Mouse (Mus musculus) liver, embryonic 16.5 days (tissue): ENCODE data around the gene Ap5b1. TPM values are rescaled to one million over a fixed set of nuclear protein-coding genes. Genes with fewer than 3 reads are reported as not detected.

ENCODE experiments used
- ATAC-seq: fragments of 200-750 bp; cut with Nextera tagmentation; 2 replicates; pipeline ENCODE4 v1.8.0; 2017; ENCODE audit warnings: low read depth, mild to moderate bottlenecking, moderate number of reproducible peaks, moderate library complexity
- H3K27ac ChIP-seq: fragments of 300-500 bp; sonication (generic); 2 replicates; pipeline ENCODE4 v1.5.1; 2014; ENCODE audit warnings: mild to moderate bottlenecking, low read length
- H3K27me3 ChIP-seq: fragments of 300-500 bp; sonication (generic); 2 replicates; pipeline ENCODE4 v1.6.1; 2014; ENCODE audit warnings: low read depth, low read length, mixed read lengths; ENCODE audit not compliant: control insufficient read depth, insufficient read depth
- H3K36me3 ChIP-seq: fragments of 300-500 bp; sonication (generic); 2 replicates; pipeline ENCODE4 v1.6.1; 2014; ENCODE audit warnings: mild to moderate bottlenecking; ENCODE audit not compliant: control insufficient read depth, insufficient read depth
- H3K4me1 ChIP-seq: fragments of 300-500 bp; sonication (generic); 2 replicates; pipeline ENCODE4 v1.6.1; 2014; ENCODE audit warnings: low read depth, low read length, mixed read lengths; ENCODE audit not compliant: control insufficient read depth
- H3K4me2 ChIP-seq: fragments of 300-500 bp; sonication (generic); 2 replicates; pipeline ENCODE4 v1.6.1; 2014; ENCODE audit warnings: low read depth, low read length, mixed read lengths
- H3K4me3 ChIP-seq: fragments of 300-500 bp; sonication (generic); 2 replicates; pipeline ENCODE4 v1.5.1; 2014; ENCODE audit warnings: low read depth, mild to moderate bottlenecking, low read length
- H3K9ac ChIP-seq: fragments of 300-500 bp; sonication (generic); 2 replicates; pipeline ENCODE4 v1.6.1; 2014; ENCODE audit warnings: low read depth, low read length
- H3K9me3 ChIP-seq: fragments of 300-500 bp; sonication (generic); replicated peaks from 2 replicates; pipeline ENCODE4 v1.6.1; 2016; ENCODE audit warnings: low read length; ENCODE audit not compliant: control insufficient read depth
- WGBS: fragments of 180-500 bp; shearing (Covaris S2); extraction: QIAGEN DNeasy Blood & Tissue Kit; methylation state at CpG from one replicate; pipeline ENCODE4 v1.1.7; 2014; ENCODE audit not compliant: insufficient replicate concordance; 5-methylcytosine and 5-hydroxymethylcytosine counted together
- polyA plus RNA-seq: library from polyadenylated mRNA; unstranded; fragments of >200 nt; fragmentation: Nextera tagmentation; extraction: Ambion mirVana; gene quantifications from 2 replicates; pipeline ENCODE4 v1.2.1, GENCODE M21; 2015

The Ap5b1 gene
- polyA plus RNA-seq, 1 experiment from 2014 or later = 4.4 TPM

DNA sequence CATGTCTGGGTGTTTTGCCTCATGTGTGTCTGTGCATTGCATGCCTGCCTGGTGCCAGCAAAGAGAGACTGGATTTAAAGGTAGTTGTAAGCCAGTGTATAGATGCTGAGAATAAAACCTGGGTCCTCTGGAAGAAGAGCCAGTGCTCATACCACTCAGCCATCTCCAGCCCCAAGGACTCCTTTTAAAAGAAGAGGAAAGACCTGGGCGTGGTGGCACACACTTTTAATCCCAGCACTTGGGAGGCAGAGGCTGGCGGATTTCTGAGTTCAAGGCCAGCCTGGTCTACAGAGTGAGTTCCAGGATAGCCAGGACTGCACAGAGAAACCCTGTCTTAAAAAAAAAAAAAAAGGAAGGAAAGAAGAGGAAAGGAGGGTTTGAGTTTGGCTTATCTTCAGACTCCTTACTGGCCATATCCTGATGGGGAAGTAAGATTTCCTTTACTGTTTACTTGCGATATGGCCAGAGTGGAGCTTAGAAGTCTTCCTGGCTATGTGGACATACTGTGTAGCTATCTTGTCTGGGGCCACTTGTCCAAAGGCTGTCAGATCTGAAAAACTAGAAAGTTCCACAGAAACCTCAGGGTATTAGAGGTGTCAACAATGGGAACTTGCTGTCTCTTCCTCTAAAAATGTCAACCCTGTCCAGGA lies 45.1 kb downstream of the Ap5b1 start:
- Histone ChIP-seq H3K9ac (peak overlapping the region; percentile 14; the same call in 1 of the 2 replicates), H3K4me2 (no peak overlapping the region), H3K4me1 (peaks cover 34% of the 10 kb centered on the region), H3K4me3 (no peak overlapping the region), H3K27ac (no peak overlapping the region), H3K36me3 (peaks cover 3% of the 10 kb centered on the region), H3K9me3 (no peaks in the 10 kb centered on the region), H3K27me3 (no peaks in the 10 kb centered on the region)
- 27% methylated on average over 3 of the region's 3 CpGs for WGBS
- no peak for ATAC-seq

DNA sequence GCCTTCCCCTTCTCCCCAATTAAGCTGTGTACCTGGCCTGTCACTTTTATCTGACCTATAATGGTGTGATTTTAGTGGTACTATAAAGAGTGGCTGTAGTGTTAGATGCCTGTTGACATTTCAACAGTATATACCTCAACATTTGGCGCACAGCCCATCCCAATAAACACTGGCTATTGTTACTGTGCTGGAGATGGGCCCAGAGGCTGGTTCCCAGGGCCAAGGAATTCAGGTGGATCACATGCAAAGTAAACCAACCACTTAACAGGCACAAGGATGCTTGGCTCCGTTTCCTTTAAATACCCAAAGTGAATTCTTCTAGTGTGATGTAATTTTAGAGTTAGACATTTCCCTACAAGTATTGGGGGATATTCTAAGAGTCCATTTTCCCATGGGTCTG lies 47.1 kb downstream of the Ap5b1 start:
- Histone ChIP-seq H3K27ac (no peak overlapping the region), H3K9me3 (no peaks in the 10 kb centered on the region), H3K4me2 (no peak overlapping the region), H3K9ac (no peak overlapping the region), H3K36me3 (no peaks in the 10 kb centered on the region), H3K4me1 (peaks cover 24% of the 10 kb centered on the region), H3K4me3 (no peak overlapping the region), H3K27me3 (no peaks in the 10 kb centered on the region)
- 73% methylated on average over 2 of the region's 2 CpGs for WGBS
- ATAC-seq = no peak

DNA sequence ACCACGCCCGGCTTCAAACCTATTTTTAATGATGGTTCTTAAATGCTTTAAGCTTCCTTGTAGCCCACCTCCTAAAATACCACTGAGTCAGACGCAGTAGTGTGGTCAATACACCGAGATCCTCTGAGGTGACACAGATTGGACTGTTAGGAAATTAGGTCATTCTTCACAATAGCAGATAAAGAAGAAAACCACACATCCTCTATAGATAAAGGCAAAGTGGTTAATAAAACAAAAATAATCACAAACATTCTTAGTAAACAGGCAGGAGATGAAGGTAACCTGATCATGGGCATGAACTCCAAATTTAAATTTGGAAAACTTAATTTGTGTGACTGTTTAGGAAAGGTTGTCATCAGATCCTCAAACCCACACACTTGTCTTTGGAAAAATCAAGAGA lies 52.2 kb downstream of the Ap5b1 start:
- Histone ChIP-seq H3K9me3 (no peaks in the 10 kb centered on the region), H3K4me2 (no peak overlapping the region), H3K9ac (no peak overlapping the region), H3K4me1 (no peaks in the 10 kb centered on the region), H3K36me3 (no peaks in the 10 kb centered on the region), H3K27me3 (no peaks in the 10 kb centered on the region), H3K4me3 (no peak overlapping the region), H3K27ac (no peak overlapping the region)
- WGBS = 45% methylated on average over 4 of the region's 4 CpGs
- no peak for ATAC-seq

Other genes with a start within 250 kb of the Ap5b1 start
- gene Catsper1, start 232.3 kb upstream of the Ap5b1 start, polyA plus RNA-seq = not detected in 2 replicates
- 0.57 TPM in 1 of 2 replicates, not detected in the other for gene Cst6, start 218.5 kb upstream of the Ap5b1 start, polyA plus RNA-seq
- 22.4 and 23.5 TPM in 2 replicates for gene Eif1ad, start 201.3 kb upstream of the Ap5b1 start, polyA plus RNA-seq
- 189 and 214 TPM in 2 replicates for gene Banf1, start 200.9 kb upstream of the Ap5b1 start, polyA plus RNA-seq
- 23.8 and 25.8 TPM in 2 replicates for gene Sart1, start 179.3 kb upstream of the Ap5b1 start, polyA plus RNA-seq
- 0.05 and 0.26 TPM in 2 replicates for gene Tsga10ip, start 165.5 kb upstream of the Ap5b1 start, polyA plus RNA-seq
- gene Drap1, start 143.0 kb upstream of the Ap5b1 start, polyA plus RNA-seq = 61.4 and 64.5 TPM in 2 replicates
- 6.1 and 7.1 TPM in 2 replicates for gene AI837181, start 142.9 kb upstream of the Ap5b1 start, polyA plus RNA-seq
- not detected in 2 replicates for gene Fosl1, start 120.5 kb upstream of the Ap5b1 start, polyA plus RNA-seq
- gene Ccdc85b, start 110.1 kb upstream of the Ap5b1 start, polyA plus RNA-seq = 0.86 and 0.97 TPM in 2 replicates
- gene Fibp, start 107.4 kb upstream of the Ap5b1 start, polyA plus RNA-seq = 25.9 and 27.2 TPM in 2 replicates
- 0.36 and 0.58 TPM in 2 replicates for gene Ctsw, start 99.5 kb upstream of the Ap5b1 start, polyA plus RNA-seq
- gene Efemp2, start 94.1 kb upstream of the Ap5b1 start, polyA plus RNA-seq = 13.5 and 15.8 TPM in 2 replicates
- gene Mus81, start 79.6 kb upstream of the Ap5b1 start, polyA plus RNA-seq = 12.7 and 15.6 TPM in 2 replicates
- gene Cfl1, start 77.6 kb upstream of the Ap5b1 start, polyA plus RNA-seq = 930 and 955 TPM in 2 replicates
- gene 1700020D05Rik, start 64.2 kb upstream of the Ap5b1 start, polyA plus RNA-seq = 0.09 and 0.14 TPM in 2 replicates
- 5.7 and 7.2 TPM in 2 replicates for gene Snx32, start 57.5 kb upstream of the Ap5b1 start, polyA plus RNA-seq
- 0.04 and 0.31 TPM in 2 replicates for gene Ovol1, start 7.4 kb upstream of the Ap5b1 start, polyA plus RNA-seq
- 92.2 and 115 TPM in 2 replicates for gene Rnaseh2c, start 33.8 kb downstream of the Ap5b1 start, polyA plus RNA-seq
- 15.9 and 16.4 TPM in 2 replicates for gene Kat5, start 42.2 kb downstream of the Ap5b1 start, polyA plus RNA-seq
- 21.6 and 23.6 TPM in 2 replicates for gene Rela, start 69.5 kb downstream of the Ap5b1 start, polyA plus RNA-seq
- gene Sipa1, start 95.7 kb downstream of the Ap5b1 start, polyA plus RNA-seq = 19.7 and 22.3 TPM in 2 replicates
- gene Map3k11, start 120.7 kb downstream of the Ap5b1 start, polyA plus RNA-seq = 12.9 and 15.2 TPM in 2 replicates
- gene Pcnx3, start 120.9 kb downstream of the Ap5b1 start, polyA plus RNA-seq = 8.2 and 9.7 TPM in 2 replicates
- gene Kcnk7, start 136.3 kb downstream of the Ap5b1 start, polyA plus RNA-seq = 0.14 TPM in 2 replicates
- gene Ehbp1l1, start 158.3 kb downstream of the Ap5b1 start, polyA plus RNA-seq = 104 and 105 TPM in 2 replicates
- gene Fam89b, start 161.6 kb downstream of the Ap5b1 start, polyA plus RNA-seq = 29.7 and 32.5 TPM in 2 replicates
- gene Ltbp3, start 172.9 kb downstream of the Ap5b1 start, polyA plus RNA-seq = 0.74 and 4.6 TPM in 2 replicates
- 19.3 and 21.5 TPM in 2 replicates for gene Scyl1, start 203.4 kb downstream of the Ap5b1 start, polyA plus RNA-seq